Mouse (Mus musculus): Measurements from ENCODE around the gene Rnaseh2a.

- TF ChIP-seq ZNF384 (IDR thresholded peaks at IDR 0.05; ENCODE audit: low read depth, low read length) (no peak), ZC3H11A (IDR thresholded peaks at IDR 0.05; ENCODE audit: borderline replicate concordance, low read depth, low read length) (no peak)
Observed at GRCm38 (mm10) chr8:84984294-84985048, 14.9 kb upstream of the Rnaseh2a start.

Measured in ES-E14 (cell line).